Comparison of ENCODE assay signal across 9 mouse cellular contexts in the genomic region with DNA sequence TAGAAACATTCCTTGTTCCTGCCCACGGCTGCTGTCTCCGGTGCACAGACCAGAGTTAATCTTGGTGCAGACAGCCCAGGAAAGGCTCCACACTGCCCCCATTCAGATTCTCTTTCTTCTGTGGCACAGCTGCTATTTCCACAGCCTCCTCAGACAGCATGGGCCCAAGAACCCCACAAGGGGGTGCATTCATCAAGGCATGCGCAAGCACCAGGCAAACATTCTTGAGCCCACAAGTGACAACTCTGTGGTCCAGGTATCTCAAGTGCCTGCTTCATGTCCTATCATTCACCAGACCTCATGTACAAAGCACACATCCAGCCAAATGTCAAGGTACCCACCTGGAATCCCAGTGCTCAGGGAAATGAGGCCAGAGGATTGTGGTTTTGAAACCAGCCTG. TPM values are rescaled to one million over a fixed set of nuclear protein-coding genes. Genes with fewer than 3 reads are reported as not detected.
DNase-seq lines count a peak whose midpoint lies in the region; ATAC-seq and TF ChIP-seq lines count a peak whose summit lies in the region.
"Had no signal": no experiment of that assay in that cellular context is flagged by ENCODE, and none has a peak within 500 bp of the region (broad histone marks: within the 10 kb centered on the region; RNA-seq: fewer than 3 reads in every experiment).

No protein-coding gene starts in this region.

- DNase-seq in forebrain, postnatal 0 days, result no peak
- DNase-seq in adrenal gland, postnatal 10 days, result no peak
- DNase-seq in urinary bladder, postnatal 10 days (ENCODE audit: low spot score), result no peak
- DNase-seq: kidney, postnatal 36 days had no signal

- H3K9me3 ChIP-seq in forebrain, postnatal 0 days (ENCODE audit: low read length), result no peaks in the 10 kb centered on the region
- H3K9me3 ChIP-seq in forebrain, embryonic 12.5 days, result no peaks in the 10 kb centered on the region
- H3K9me3 ChIP-seq in midbrain, embryonic 12.5 days, result no peaks in the 10 kb centered on the region
- no peaks in the 10 kb centered on the region for H3K9me3 ChIP-seq in midbrain, embryonic 13.5 days
- H3K9me3 ChIP-seq in lung, embryonic 15.5 days, result no peaks in the 10 kb centered on the region
- H3K9me3 ChIP-seq in kidney, embryonic 14.5 days (ENCODE audit: control insufficient read depth, low read length), result no peaks in the 10 kb centered on the region

- H3K4me2 ChIP-seq in forebrain, postnatal 0 days (ENCODE audit: low read depth), result no peak overlapping the region
- H3K4me2 ChIP-seq in forebrain, embryonic 12.5 days, result no peak overlapping the region
- H3K4me2 ChIP-seq in midbrain, embryonic 12.5 days (replicated peaks), result no peak overlapping the region
- no peak overlapping the region for H3K4me2 ChIP-seq in midbrain, embryonic 13.5 days (replicated peaks)
- H3K4me2 ChIP-seq in lung, embryonic 15.5 days, result no peak overlapping the region; the same call in 1 of the 2 replicates
- no peak overlapping the region for H3K4me2 ChIP-seq in kidney, embryonic 14.5 days (replicated peaks; ENCODE audit: low read depth, low read length)

- H3K9ac ChIP-seq in forebrain, postnatal 0 days, result no peak overlapping the region
- H3K9ac ChIP-seq in forebrain, embryonic 12.5 days, result no peak overlapping the region
- H3K9ac ChIP-seq in midbrain, embryonic 12.5 days (replicated peaks), result no peak overlapping the region
- no peak overlapping the region for H3K9ac ChIP-seq in midbrain, embryonic 13.5 days (replicated peaks)
- H3K9ac ChIP-seq in lung, embryonic 15.5 days, result no peak overlapping the region
- H3K9ac ChIP-seq in kidney, embryonic 14.5 days (ENCODE audit: low read depth, low read length), result no peak overlapping the region

- TF ChIP-seq CTCF in forebrain, postnatal 0 days (IDR thresholded peaks at IDR 0.05; ENCODE audit: low read depth), result peak; percentile 59

- H3K4me3 ChIP-seq in forebrain, postnatal 0 days (ENCODE audit: low read depth, low read length), result no peak overlapping the region
- H3K4me3 ChIP-seq in forebrain, embryonic 12.5 days (replicated peaks), result no peak overlapping the region
- H3K4me3 ChIP-seq in midbrain, embryonic 12.5 days, result no peak overlapping the region
- H3K4me3 ChIP-seq in midbrain, embryonic 13.5 days (replicated peaks), result no peak overlapping the region
- H3K4me3 ChIP-seq in lung, embryonic 15.5 days, result no peak overlapping the region
- no peak overlapping the region for H3K4me3 ChIP-seq in kidney, embryonic 14.5 days (ENCODE audit: low read length)

- ATAC-seq in forebrain, postnatal 0 days, result no peak; the same call in 1 of the 2 replicates
- ATAC-seq in forebrain, embryonic 12.5 days (ENCODE audit: low FRiP score), result no peak
- peak; percentile 38; the same call in 1 of the 2 replicates for ATAC-seq in midbrain, embryonic 12.5 days (ENCODE audit: low FRiP score, low read depth)
- ATAC-seq in midbrain, embryonic 13.5 days, result no peak
- ATAC-seq in lung, embryonic 15.5 days (ENCODE audit: borderline replicate concordance, extremely low read depth, low FRiP score, low TSS enrichment), result peak; percentile 44
- ATAC-seq in kidney, embryonic 14.5 days (ENCODE audit: low FRiP score, low TSS enrichment), result no peak

- no peaks in the 10 kb centered on the region for H3K36me3 ChIP-seq in forebrain, postnatal 0 days (ENCODE audit: insufficient read depth)
- no peaks in the 10 kb centered on the region for H3K36me3 ChIP-seq in forebrain, embryonic 12.5 days (replicated peaks)
- no peaks in the 10 kb centered on the region for H3K36me3 ChIP-seq in midbrain, embryonic 12.5 days
- no peaks in the 10 kb centered on the region for H3K36me3 ChIP-seq in midbrain, embryonic 13.5 days
- H3K36me3 ChIP-seq in lung, embryonic 15.5 days, result no peaks in the 10 kb centered on the region
- no peaks in the 10 kb centered on the region for H3K36me3 ChIP-seq in kidney, embryonic 14.5 days (ENCODE audit: control insufficient read depth, insufficient read depth, low read length)

- H3K27me3 ChIP-seq in forebrain, postnatal 0 days (ENCODE audit: insufficient read depth, low read length), result peaks cover 20% of the 10 kb centered on the region
- H3K27me3 ChIP-seq in forebrain, embryonic 12.5 days, result peaks cover 54% of the 10 kb centered on the region
- peaks cover 40% of the 10 kb centered on the region for H3K27me3 ChIP-seq in midbrain, embryonic 12.5 days
- peaks cover 33% of the 10 kb centered on the region for H3K27me3 ChIP-seq in midbrain, embryonic 13.5 days
- H3K27me3 ChIP-seq in lung, embryonic 15.5 days, result peaks cover 22% of the 10 kb centered on the region
- peaks cover 24% of the 10 kb centered on the region for H3K27me3 ChIP-seq in kidney, embryonic 14.5 days (ENCODE audit: control insufficient read depth, insufficient read depth, low read length)

- H3K27ac ChIP-seq in forebrain, postnatal 0 days (ENCODE audit: low read depth, low read length), result no peak overlapping the region
- no peak overlapping the region for H3K27ac ChIP-seq in forebrain, embryonic 12.5 days
- no peak overlapping the region for H3K27ac ChIP-seq in midbrain, embryonic 12.5 days (replicated peaks)
- H3K27ac ChIP-seq in midbrain, embryonic 13.5 days, result no peak overlapping the region
- H3K27ac ChIP-seq in lung, embryonic 15.5 days, result 0 out of 2 replicates have a peak overlapping the region, but pooled peaks have one; percentile 22
- H3K27ac ChIP-seq in kidney, embryonic 14.5 days (ENCODE audit: low read depth, low read length), result no peak overlapping the region

- H3K4me1 ChIP-seq in forebrain, postnatal 0 days (ENCODE audit: insufficient read depth), result no peaks in the 10 kb centered on the region; the same call in 1 of the 2 replicates
- H3K4me1 ChIP-seq in forebrain, embryonic 12.5 days, result peaks cover 31% of the 10 kb centered on the region
- peaks cover 22% of the 10 kb centered on the region for H3K4me1 ChIP-seq in midbrain, embryonic 12.5 days
- peaks cover 20% of the 10 kb centered on the region for H3K4me1 ChIP-seq in midbrain, embryonic 13.5 days (replicated peaks)
- peaks cover 27% of the 10 kb centered on the region for H3K4me1 ChIP-seq in lung, embryonic 15.5 days
- 0 out of 2 replicates have a peak, but pooled peaks cover 7% of the 10 kb centered on the region for H3K4me1 ChIP-seq in kidney, embryonic 14.5 days (ENCODE audit: control insufficient read depth, insufficient read depth, low read length)

- WGBS in forebrain, postnatal 0 days, result 23% methylated on average over 3 of the region's 3 CpGs
- WGBS in forebrain, embryonic 12.5 days, result 23% methylated on average over 3 of the region's 3 CpGs
- 17% methylated on average over 3 of the region's 3 CpGs for WGBS in midbrain, embryonic 12.5 days
- 15% methylated on average over 3 of the region's 3 CpGs for WGBS in midbrain, embryonic 13.5 days
- 27% methylated on average over 3 of the region's 3 CpGs for WGBS in lung, embryonic 15.5 days
- 46% methylated on average over 3 of the region's 3 CpGs for WGBS in kidney, embryonic 14.5 days

RNA-seq across cellular contexts. Expression of a gene that starts 3.0 kb away (rescaled TPM):
- total RNA-seq in forebrain, postnatal 0 days (2014; rRNA removed), result 1.8 TPM in 2 replicates
- polyA plus RNA-seq in forebrain, postnatal 0 days (2015; fragmentation: Nextera tagmentation; extraction: Ambion mirVana), result 0.78 and 1.6 TPM in 2 replicates
- 1.5 and 1.8 TPM in 2 replicates for polyA plus RNA-seq in forebrain, embryonic 12.5 days (2016; fragmentation: Nextera tagmentation; extraction: Ambion mirVana)
- 1.7 and 4.7 TPM in 2 replicates for polyA plus RNA-seq in midbrain, embryonic 12.5 days (2016; fragmentation: Nextera tagmentation; extraction: Ambion mirVana)
- 1.5 and 1.7 TPM in 2 replicates for polyA plus RNA-seq in midbrain, embryonic 13.5 days (2015; fragmentation: Nextera tagmentation; extraction: Ambion mirVana)
- polyA plus RNA-seq in lung, embryonic 15.5 days (2015; fragmentation: Nextera tagmentation; extraction: Ambion mirVana), result 2.5 and 3.1 TPM in 2 replicates
- total RNA-seq in adrenal gland, postnatal 10 days (2021), result 1 to 10 TPM in 1 of 2 experiments, under 1 TPM in 1; 0.69 to 1.1 TPM
- polyA plus RNA-seq in kidney, embryonic 14.5 days (2014; fragmentation: Nextera tagmentation; extraction: Ambion mirVana), result 0.34 and 0.77 TPM in 2 replicates

Comparison
In these comparisons a context has a peak if more than half of its experiments do, and no peak if none do; other contexts are left out.
1. ATAC-seq: peak in midbrain, embryonic 12.5 days (single experiment) and lung, embryonic 15.5 days (single experiment); none in forebrain, postnatal 0 days (single experiment), forebrain, embryonic 12.5 days (single experiment), midbrain, embryonic 13.5 days (single experiment) and kidney, embryonic 14.5 days (single experiment).